Mouse (Mus musculus): Measurements from ENCODE around the gene Pced1a.

Pced1a gene

GRCm38 (mm10) chr2:130424126-130424853 is at the start of gene Pced1a, which contains the start of gene Vps16:
Pced1a (minus strand) TSS chr2:130424701.
Vps16 (plus strand) TSS chr2:130424339.
- Histone ChIP-seq H3K36me3 (ENCODE audit: control insufficient read depth, insufficient read depth, low read length, poor library complexity, severe bottlenecking) (no peaks in the 10 kb centered on the region), H3K27me3 (ENCODE audit: control insufficient read depth, insufficient read depth, low read length, poor library complexity, severe bottlenecking) (no peaks in the 10 kb centered on the region)
- DNase-seq (ENCODE audit: low read depth, low spot score): peak; percentile 93

GRCm38 (mm10) chr2:130472908-130473510 is 48.5 kb upstream of the Pced1a start:
- DNase-seq (ENCODE audit: low read depth, low spot score): no peak
- no peaks in the 10 kb centered on the region for H3K27me3 ChIP-seq (ENCODE audit: control insufficient read depth, insufficient read depth, low read length, poor library complexity, severe bottlenecking)
- no peaks in the 10 kb centered on the region for H3K36me3 ChIP-seq (ENCODE audit: control insufficient read depth, insufficient read depth, low read length, poor library complexity, severe bottlenecking)

DNA sequence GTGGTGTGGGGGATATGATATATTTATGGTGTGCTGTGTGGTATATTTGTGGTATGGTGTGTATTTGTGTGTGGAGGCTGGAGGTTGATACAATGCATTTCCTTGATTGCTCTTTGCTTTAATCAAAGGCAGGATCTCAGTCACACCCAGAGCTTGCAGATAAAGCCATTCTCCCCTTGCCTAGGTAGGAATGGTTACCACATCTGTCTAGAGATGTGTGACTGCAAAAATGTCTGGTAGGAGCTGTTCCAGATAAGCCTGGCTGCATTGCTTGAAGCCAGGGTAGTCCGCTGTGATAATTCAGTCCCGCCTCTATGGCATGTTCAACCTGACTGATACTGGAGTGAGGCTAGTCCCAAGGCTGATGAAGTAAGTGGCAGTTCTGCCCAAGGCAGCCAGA is 45.4 kb upstream of the Pced1a start:
- no peaks in the 10 kb centered on the region for H3K27me3 ChIP-seq (ENCODE audit: control insufficient read depth, insufficient read depth, low read length, poor library complexity, severe bottlenecking)
- no peaks in the 10 kb centered on the region for H3K36me3 ChIP-seq (ENCODE audit: control insufficient read depth, insufficient read depth, low read length, poor library complexity, severe bottlenecking)
- no peak for DNase-seq (ENCODE audit: low read depth, low spot score)

DNA sequence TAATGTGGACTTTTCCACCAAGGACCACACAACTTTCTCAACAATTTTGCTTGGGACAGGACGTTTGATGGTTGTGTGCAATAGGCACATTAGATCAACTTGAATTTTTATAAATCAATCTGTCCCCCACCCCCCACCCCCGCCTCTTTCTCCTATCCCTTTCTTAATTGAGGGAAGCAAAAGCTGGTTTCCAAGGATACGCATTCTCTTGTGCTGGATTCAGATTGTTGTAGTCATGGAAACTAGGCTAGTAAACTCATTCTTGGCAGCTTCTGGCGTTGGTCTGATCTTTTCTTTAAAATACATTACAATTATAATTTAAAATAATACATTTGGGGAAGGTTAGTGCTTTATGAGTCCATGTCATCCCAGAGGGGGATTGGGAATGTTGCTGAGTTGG is 44.9 kb upstream of the Pced1a start:
- Histone ChIP-seq H3K36me3 (ENCODE audit: control insufficient read depth, insufficient read depth, low read length, poor library complexity, severe bottlenecking) (no peaks in the 10 kb centered on the region), H3K27me3 (ENCODE audit: control insufficient read depth, insufficient read depth, low read length, poor library complexity, severe bottlenecking) (no peaks in the 10 kb centered on the region)
- no peak for DNase-seq (ENCODE audit: low read depth, low spot score)

GRCm38 (mm10) chr2:130466438-130466837 is 41.9 kb upstream of the Pced1a start:
- no peaks in the 10 kb centered on the region for H3K27me3 ChIP-seq (ENCODE audit: control insufficient read depth, insufficient read depth, low read length, poor library complexity, severe bottlenecking)
- no peaks in the 10 kb centered on the region for H3K36me3 ChIP-seq (ENCODE audit: control insufficient read depth, insufficient read depth, low read length, poor library complexity, severe bottlenecking)
- DNase-seq (ENCODE audit: low read depth, low spot score): no peak

DNA sequence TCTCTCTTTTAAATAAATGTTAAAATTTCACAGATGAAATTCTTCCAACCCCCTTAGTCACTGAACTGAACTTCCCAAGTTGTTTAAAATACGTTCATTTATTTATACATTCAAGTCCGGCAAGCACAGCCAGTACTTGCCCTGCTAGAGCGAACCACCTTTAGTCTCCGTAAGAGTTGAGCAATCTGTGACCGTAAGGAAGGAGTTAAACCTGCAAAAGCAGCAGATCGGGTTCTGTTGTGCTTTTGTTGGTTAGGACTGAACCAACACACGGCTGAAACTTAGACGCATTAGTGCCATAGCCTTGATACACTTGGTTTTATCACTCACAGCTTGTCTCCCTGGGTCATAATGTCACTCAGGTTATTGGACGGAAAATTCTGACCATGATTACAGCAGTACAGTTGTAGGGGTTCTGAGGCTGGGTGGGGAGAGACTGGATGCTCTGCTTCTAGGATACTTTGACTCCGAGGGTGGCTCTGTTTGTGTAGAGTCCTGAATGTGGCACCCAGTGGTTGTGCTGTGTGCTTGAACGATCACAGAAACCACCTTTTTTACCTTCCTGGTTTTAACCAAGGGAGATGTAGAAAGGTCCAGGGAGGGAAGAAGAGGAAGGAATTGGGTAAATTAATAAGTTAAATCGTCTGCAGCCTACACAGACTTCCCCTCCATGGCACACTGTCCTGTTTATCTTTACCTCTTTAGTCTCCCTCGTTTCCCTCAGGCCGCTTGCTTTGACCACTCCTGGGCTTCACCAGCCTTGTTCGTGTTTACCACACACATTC is 37.0 kb upstream of the Pced1a start:
- DNase-seq (ENCODE audit: low read depth, low spot score): no peak
- no peaks in the 10 kb centered on the region for H3K36me3 ChIP-seq (ENCODE audit: control insufficient read depth, insufficient read depth, low read length, poor library complexity, severe bottlenecking)
- H3K27me3 ChIP-seq (ENCODE audit: control insufficient read depth, insufficient read depth, low read length, poor library complexity, severe bottlenecking): no peaks in the 10 kb centered on the region

- H3K36me3 ChIP-seq (ENCODE audit: control insufficient read depth, insufficient read depth, low read length, poor library complexity, severe bottlenecking): no peaks in the 10 kb centered on the region
- DNase-seq (ENCODE audit: low read depth, low spot score): no peak
- H3K27me3 ChIP-seq (ENCODE audit: control insufficient read depth, insufficient read depth, low read length, poor library complexity, severe bottlenecking): no peaks in the 10 kb centered on the region
These were observed 35.1 kb upstream of the Pced1a start for GRCm38 (mm10) chr2:130459576-130459975.

DNA sequence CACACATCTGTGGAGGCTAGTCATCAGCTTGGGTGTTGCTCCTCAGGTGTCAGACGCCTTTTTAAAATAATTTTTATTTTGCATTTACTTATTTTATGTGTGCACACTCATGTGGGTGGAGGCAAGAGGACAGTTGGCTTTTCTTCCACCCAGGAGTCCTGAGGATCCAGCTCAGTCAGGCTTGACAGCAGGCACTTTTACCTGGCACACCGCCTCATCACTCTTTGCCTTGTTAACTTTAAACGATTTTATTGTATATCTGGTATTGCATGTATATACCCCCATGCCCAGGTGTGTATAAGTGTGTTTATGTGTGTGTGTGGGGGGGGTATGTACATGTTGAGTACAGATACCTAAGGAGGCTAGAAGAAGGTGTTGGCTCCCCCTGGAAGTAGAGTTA is 33.4 kb upstream of the Pced1a start:
- Histone ChIP-seq H3K36me3 (ENCODE audit: control insufficient read depth, insufficient read depth, low read length, poor library complexity, severe bottlenecking) (no peaks in the 10 kb centered on the region; the same call in 1 of the 2 replicates), H3K27me3 (ENCODE audit: control insufficient read depth, insufficient read depth, low read length, poor library complexity, severe bottlenecking) (no peaks in the 10 kb centered on the region)
- no peak for DNase-seq (ENCODE audit: low read depth, low spot score)

GRCm38 (mm10) chr2:130454748-130455370 is 30.4 kb upstream of the Pced1a start:
- no peaks in the 10 kb centered on the region for H3K27me3 ChIP-seq (ENCODE audit: control insufficient read depth, insufficient read depth, low read length, poor library complexity, severe bottlenecking)
- H3K36me3 ChIP-seq (ENCODE audit: control insufficient read depth, insufficient read depth, low read length, poor library complexity, severe bottlenecking): no peaks in the 10 kb centered on the region; the same call in 1 of the 2 replicates
- DNase-seq (ENCODE audit: low read depth, low spot score): no peak

- H3K36me3 ChIP-seq (ENCODE audit: control insufficient read depth, insufficient read depth, low read length, poor library complexity, severe bottlenecking): no peaks in the 10 kb centered on the region; the same call in 1 of the 2 replicates
- no peaks in the 10 kb centered on the region for H3K27me3 ChIP-seq (ENCODE audit: control insufficient read depth, insufficient read depth, low read length, poor library complexity, severe bottlenecking)
- no peak for DNase-seq (ENCODE audit: low read depth, low spot score)
These were observed 28.9 kb upstream of the Pced1a start for GRCm38 (mm10) chr2:130453421-130453820.

- no peaks in the 10 kb centered on the region for H3K27me3 ChIP-seq (ENCODE audit: control insufficient read depth, insufficient read depth, low read length, poor library complexity, severe bottlenecking)
- DNase-seq (ENCODE audit: low read depth, low spot score): no peak
- H3K36me3 ChIP-seq (ENCODE audit: control insufficient read depth, insufficient read depth, low read length, poor library complexity, severe bottlenecking): no peaks in the 10 kb centered on the region; the same call in 1 of the 2 replicates
These were observed 27.8 kb upstream of the Pced1a start for GRCm38 (mm10) chr2:130452266-130452665.

- Histone ChIP-seq H3K27me3 (ENCODE audit: control insufficient read depth, insufficient read depth, low read length, poor library complexity, severe bottlenecking) (no peaks in the 10 kb centered on the region), H3K36me3 (ENCODE audit: control insufficient read depth, insufficient read depth, low read length, poor library complexity, severe bottlenecking) (no peaks in the 10 kb centered on the region; the same call in 1 of the 2 replicates)
- DNase-seq (ENCODE audit: low read depth, low spot score): no peak
These were observed 27.2 kb upstream of the Pced1a start for GRCm38 (mm10) chr2:130451727-130452090.

- H3K27me3 ChIP-seq (ENCODE audit: control insufficient read depth, insufficient read depth, low read length, poor library complexity, severe bottlenecking): no peaks in the 10 kb centered on the region
- H3K36me3 ChIP-seq (ENCODE audit: control insufficient read depth, insufficient read depth, low read length, poor library complexity, severe bottlenecking): no peaks in the 10 kb centered on the region; the same call in 1 of the 2 replicates
- DNase-seq (ENCODE audit: low read depth, low spot score): no peak
These were observed 26.7 kb upstream of the Pced1a start for GRCm38 (mm10) chr2:130451086-130451726.

DNA sequence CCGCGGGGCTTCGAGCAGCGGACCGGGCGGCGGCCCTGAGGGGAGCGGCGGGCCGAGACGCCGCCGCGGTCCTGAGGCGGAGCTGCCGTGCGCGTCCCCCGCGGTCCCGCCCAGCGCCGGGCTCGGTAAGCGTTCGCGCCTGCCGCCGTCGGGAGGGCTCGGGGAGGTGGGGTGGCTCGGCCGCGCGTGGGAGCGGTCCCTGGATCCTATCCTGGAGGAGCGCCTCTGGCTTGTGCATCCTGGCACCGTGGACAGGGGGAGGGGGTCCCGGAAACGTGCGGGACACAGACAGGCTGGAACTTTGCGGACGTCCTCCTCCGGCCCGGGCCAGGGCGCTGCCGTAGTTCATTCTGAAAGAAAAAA is 25.9 kb upstream of the Pced1a start:
- DNase-seq (ENCODE audit: low read depth, low spot score): no peak
- no peaks in the 10 kb centered on the region; the same call in 1 of the 2 replicates for H3K36me3 ChIP-seq (ENCODE audit: control insufficient read depth, insufficient read depth, low read length, poor library complexity, severe bottlenecking)
- H3K27me3 ChIP-seq (ENCODE audit: control insufficient read depth, insufficient read depth, low read length, poor library complexity, severe bottlenecking): no peaks in the 10 kb centered on the region

Measured in splenic B cell, adult 2 months (primary cell).